Mouse (Mus musculus) neural tube, embryonic 14.5 days (tissue): ENCODE data around the gene Zdhhc13. TPM values are rescaled to one million over a fixed set of nuclear protein-coding genes. Genes with fewer than 3 reads are reported as not detected.

Experiments used
- ATAC-seq: fragments of 200-750 bp; cut with Nextera tagmentation; 2 replicates; pipeline ENCODE4 v1.8.0; 2017; ENCODE audit warnings: low read depth, mild to moderate bottlenecking, moderate TSS enrichment, moderate library complexity
- H3K27ac ChIP-seq: fragments of 300-500 bp; sonication (generic); 2 replicates; pipeline ENCODE4 v1.5.1; 2014; ENCODE audit warnings: low read depth, mild to moderate bottlenecking, control low read depth, low read length, moderate library complexity, mixed read lengths
- H3K27me3 ChIP-seq: fragments of 300-500 bp; sonication (generic); 2 replicates; pipeline ENCODE4 v1.6.1; 2014; ENCODE audit warnings: low read length; ENCODE audit not compliant: control insufficient read depth, insufficient read depth
- H3K36me3 ChIP-seq: fragments of 300-500 bp; sonication (generic); 2 replicates; pipeline ENCODE4 v1.6.1; 2014; ENCODE audit warnings: low read length, mixed read lengths; ENCODE audit not compliant: control insufficient read depth, insufficient read depth
- H3K4me1 ChIP-seq: fragments of 300-500 bp; sonication (generic); 2 replicates; pipeline ENCODE4 v1.6.1; 2014; ENCODE audit warnings: low read length; ENCODE audit not compliant: control insufficient read depth, insufficient read depth
- H3K4me2 ChIP-seq: fragments of 300-500 bp; sonication (generic); 2 replicates; pipeline ENCODE4 v1.6.1; 2014; ENCODE audit warnings: mild to moderate bottlenecking, low read depth, low read length, control low read depth
- H3K4me3 ChIP-seq: fragments of 300-500 bp; sonication (generic); 2 replicates; pipeline ENCODE4 v1.5.1; 2014; ENCODE audit warnings: low read depth, low read length, control low read depth, mixed read lengths
- H3K9ac ChIP-seq: fragments of 300-500 bp; sonication (generic); replicated peaks from 2 replicates; pipeline ENCODE4 v1.6.1; 2014; ENCODE audit warnings: low read depth, mild to moderate bottlenecking, control low read depth, low read length, mixed read lengths
- H3K9me3 ChIP-seq: fragments of 300-500 bp; sonication (generic); 2 replicates; pipeline ENCODE4 v1.6.1; 2016; ENCODE audit warnings: low read length; ENCODE audit not compliant: control insufficient read depth
- WGBS: fragments of 180-500 bp; shearing (Covaris S2); extraction: QIAGEN DNeasy Blood & Tissue Kit; methylation state at CpG from one replicate; pipeline ENCODE4 v1.1.7; 2014; 5-methylcytosine and 5-hydroxymethylcytosine counted together
- polyA plus RNA-seq: library from polyadenylated mRNA; unstranded; fragments of >200 nt; fragmentation: Nextera tagmentation; extraction: Ambion mirVana; gene quantifications from 2 replicates; pipeline ENCODE4 v1.2.1, GENCODE M21; 2014

The Zdhhc13 gene
- polyA plus RNA-seq: 46.5 and 48.1 TPM in 2 replicates

GRCm38 (mm10) chr7:48788851-48789572 is at the start of gene Zdhhc13:
Gene Zdhhc13 (plus strand): TSS chr7:48789003.
- Histone ChIP-seq H3K27ac (peak within 1 kb of the TSS; percentile 78), H3K4me1 (peaks cover 12% of the 10 kb centered on the region), H3K4me2 (peak within 1 kb of the TSS; percentile 79), H3K36me3 (no peaks in the 10 kb centered on the region), H3K9me3 (no peaks in the 10 kb centered on the region), H3K9ac (peak within 1 kb of the TSS; percentile 68), H3K4me3 (peak within 1 kb of the TSS; percentile 66), H3K27me3 (no peaks in the 10 kb centered on the region)
- under 1% methylated on average over 57 of the region's 57 CpGs for whole genome bisulfite sequencing
- ATAC-seq: peak; percentile 99

GRCm38 (mm10) chr7:48749298-48750163 is 39.3 kb upstream of the Zdhhc13 start:
- peak overlapping the region; percentile 44; the same call in 1 of the 2 replicates for H3K9ac ChIP-seq
- H3K4me3 ChIP-seq: peak overlapping the region; percentile 33
- H3K27me3 ChIP-seq: no peaks in the 10 kb centered on the region
- WGBS: 1% methylated on average over 24 of the region's 24 CpGs
- peak; percentile 87 for ATAC-seq
- H3K36me3 ChIP-seq: no peaks in the 10 kb centered on the region
- H3K4me1 ChIP-seq: 0 out of 2 replicates have a peak, but pooled peaks cover 3% of the 10 kb centered on the region
- peak overlapping the region; percentile 75 for H3K27ac ChIP-seq
- H3K9me3 ChIP-seq: no peaks in the 10 kb centered on the region
- H3K4me2 ChIP-seq: peak overlapping the region; percentile 92

DNA sequence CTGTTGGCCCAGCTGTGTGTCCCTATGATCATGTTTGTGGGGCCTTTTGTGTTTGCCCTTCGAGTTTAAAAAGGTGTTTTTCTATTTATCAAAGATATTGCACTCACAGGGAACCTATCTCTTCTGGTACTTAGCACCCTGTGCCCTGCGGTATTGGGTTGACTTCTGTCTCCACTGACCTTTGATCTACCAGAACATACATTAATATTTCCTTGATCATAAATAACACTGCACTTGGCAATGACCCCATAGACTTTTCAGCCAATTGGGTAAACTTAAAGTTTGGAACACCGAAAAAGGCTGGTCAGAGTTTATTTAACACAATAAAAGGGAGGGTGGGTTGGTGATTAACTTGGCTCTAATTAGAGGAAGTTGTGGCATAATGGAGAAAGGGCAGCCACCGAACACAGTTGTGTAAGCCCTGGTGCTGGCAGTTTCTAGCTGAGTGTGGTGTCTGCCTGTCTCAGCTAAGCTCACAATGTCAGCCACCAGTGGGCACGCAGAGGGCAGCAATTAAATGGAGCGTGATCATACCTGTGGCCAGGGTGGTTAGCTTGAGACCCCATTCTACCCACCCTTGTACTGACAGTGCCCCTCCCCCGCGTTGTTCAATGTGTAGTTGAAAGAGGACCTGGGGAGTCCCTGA is 38.5 kb upstream of the Zdhhc13 start:
- Histone ChIP-seq H3K9ac (no peak overlapping the region), H3K4me3 (no peak overlapping the region), H3K36me3 (no peaks in the 10 kb centered on the region), H3K4me1 (0 out of 2 replicates have a peak, but pooled peaks cover 3% of the 10 kb centered on the region), H3K27me3 (no peaks in the 10 kb centered on the region), H3K4me2 (peak overlapping the region; percentile 92; the same call in 1 of the 2 replicates), H3K27ac (no peak overlapping the region), H3K9me3 (no peaks in the 10 kb centered on the region)
- peak; percentile 23 for ATAC-seq
- WGBS: 55% methylated on average over 8 of the region's 8 CpGs

- H3K4me3 ChIP-seq: no peak overlapping the region
- H3K27ac ChIP-seq: no peak overlapping the region
- 0 out of 2 replicates have a peak, but pooled peaks cover 3% of the 10 kb centered on the region for H3K4me1 ChIP-seq
- no peak overlapping the region for H3K4me2 ChIP-seq
- no peak for ATAC-seq
- WGBS: 88% methylated on average over 5 of the region's 5 CpGs
- H3K9ac ChIP-seq: no peak overlapping the region
- H3K36me3 ChIP-seq: no peaks in the 10 kb centered on the region
- H3K27me3 ChIP-seq: no peaks in the 10 kb centered on the region
- no peaks in the 10 kb centered on the region for H3K9me3 ChIP-seq
These were observed 37.6 kb upstream of the Zdhhc13 start for GRCm38 (mm10) chr7:48751222-48751621.

GRCm38 (mm10) chr7:48754415-48754974 is 34.3 kb upstream of the Zdhhc13 start:
- 86% methylated on average over 3 of the region's 3 CpGs for WGBS
- Histone ChIP-seq H3K27me3 (no peaks in the 10 kb centered on the region), H3K4me2 (no peak overlapping the region), H3K9ac (no peak overlapping the region), H3K4me1 (0 out of 2 replicates have a peak, but pooled peaks cover 3% of the 10 kb centered on the region), H3K36me3 (no peaks in the 10 kb centered on the region), H3K27ac (no peak overlapping the region), H3K4me3 (no peak overlapping the region), H3K9me3 (no peaks in the 10 kb centered on the region)
- ATAC-seq: no peak

- no peak overlapping the region for H3K27ac ChIP-seq
- H3K27me3 ChIP-seq: no peaks in the 10 kb centered on the region
- H3K9me3 ChIP-seq: no peaks in the 10 kb centered on the region
- 88% methylated on average over 3 of the region's 3 CpGs for WGBS
- H3K4me2 ChIP-seq: no peak overlapping the region
- H3K4me1 ChIP-seq: no peaks in the 10 kb centered on the region
- no peak overlapping the region for H3K4me3 ChIP-seq
- H3K9ac ChIP-seq: no peak overlapping the region
- ATAC-seq: no peak
- no peaks in the 10 kb centered on the region for H3K36me3 ChIP-seq
These were observed 33.0 kb upstream of the Zdhhc13 start for GRCm38 (mm10) chr7:48755825-48756224.

DNA sequence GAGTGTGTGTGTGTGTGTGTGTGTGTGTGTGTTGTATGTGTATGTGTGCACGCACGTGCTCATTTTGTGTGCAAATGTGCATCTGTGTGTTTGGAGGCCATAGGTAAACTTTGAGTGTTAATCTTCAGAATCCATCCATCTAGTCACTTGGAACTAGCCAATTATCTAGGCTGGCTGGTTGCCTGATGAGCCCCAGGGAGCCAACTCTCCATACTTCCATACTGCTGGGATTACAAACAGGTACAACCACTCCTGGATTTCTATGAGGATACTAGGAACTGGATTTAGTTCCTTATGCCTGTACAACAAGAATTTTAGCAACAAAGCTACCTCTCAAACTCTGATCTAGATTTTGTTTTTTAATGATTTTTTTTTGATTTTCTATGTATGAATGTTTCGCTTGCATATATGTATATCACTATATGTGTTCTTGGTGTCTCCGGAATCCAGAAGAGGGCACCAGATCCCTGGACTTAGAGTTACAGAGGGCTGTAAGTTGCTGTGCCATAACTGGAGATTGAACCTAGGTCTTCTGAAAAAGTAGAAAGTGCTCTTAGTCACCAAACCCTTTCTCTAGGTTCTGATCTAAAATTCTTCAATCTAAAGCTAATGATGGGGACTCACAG is 32.4 kb upstream of the Zdhhc13 start:
- no peak overlapping the region for H3K9ac ChIP-seq

GRCm38 (mm10) chr7:48758083-48758482 is 30.7 kb upstream of the Zdhhc13 start:
- no peaks in the 10 kb centered on the region for H3K36me3 ChIP-seq
- H3K4me2 ChIP-seq: no peak overlapping the region
- no peak for ATAC-seq
- no peak overlapping the region for H3K9ac ChIP-seq
- no peak overlapping the region for H3K27ac ChIP-seq
- no peaks in the 10 kb centered on the region for H3K9me3 ChIP-seq
- 79% methylated on average over 1 of the region's 1 CpGs for WGBS
- no peaks in the 10 kb centered on the region for H3K27me3 ChIP-seq
- no peak overlapping the region for H3K4me3 ChIP-seq
- H3K4me1 ChIP-seq: no peaks in the 10 kb centered on the region

More for the DNA sequence above, 32.4 kb upstream of the Zdhhc13 start:
- Histone ChIP-seq H3K4me1 (no peaks in the 10 kb centered on the region), H3K4me3 (no peak overlapping the region), H3K9me3 (no peaks in the 10 kb centered on the region), H3K27ac (no peak overlapping the region), H3K4me2 (no peak overlapping the region), H3K36me3 (no peaks in the 10 kb centered on the region), H3K27me3 (no peaks in the 10 kb centered on the region)
- no peak for ATAC-seq
- 96% methylated on average over 4 of the region's 4 CpGs for WGBS
